Mouse (Mus musculus) intestine, embryonic 15.5 days (tissue): ENCODE results near the gene Fam229a. TPM values are rescaled to one million over a fixed set of nuclear protein-coding genes. Genes with fewer than 3 reads are reported as not detected.

Source experiments
- ATAC-seq: fragments of 200-750 bp; cut with Nextera tagmentation; 2 replicates; pipeline ENCODE4 v1.8.0; 2017; ENCODE audit warnings: moderate TSS enrichment, moderate library complexity
- H3K27ac ChIP-seq: fragments of 300-500 bp; sonication (generic); 2 replicates; pipeline ENCODE4 v1.5.1; 2015; ENCODE audit warnings: mild to moderate bottlenecking, inconsistent platforms
- H3K27me3 ChIP-seq: fragments of 300-500 bp; sonication (generic); replicated peaks from 2 replicates; pipeline ENCODE4 v1.6.1; 2015; ENCODE audit warnings: inconsistent platforms
- H3K36me3 ChIP-seq: fragments of 300-500 bp; sonication (generic); 2 replicates; pipeline ENCODE4 v1.6.1; 2015; ENCODE audit warnings: inconsistent platforms
- H3K4me1 ChIP-seq: fragments of 300-500 bp; sonication (generic); replicated peaks from 2 replicates; pipeline ENCODE4 v1.6.1; 2015; ENCODE audit warnings: inconsistent platforms
- H3K4me2 ChIP-seq: fragments of 300-500 bp; sonication (generic); replicated peaks from 2 replicates; pipeline ENCODE4 v1.6.1; 2015; ENCODE audit warnings: mild to moderate bottlenecking, inconsistent platforms
- H3K4me3 ChIP-seq: fragments of 300-500 bp; sonication (generic); replicated peaks from 2 replicates; pipeline ENCODE4 v1.5.1; 2015; ENCODE audit warnings: inconsistent platforms
- H3K9ac ChIP-seq: fragments of 300-500 bp; sonication (generic); 2 replicates; pipeline ENCODE4 v1.6.1; 2015; ENCODE audit warnings: inconsistent platforms
- H3K9me3 ChIP-seq: fragments of 300-500 bp; sonication (generic); 2 replicates; pipeline ENCODE4 v1.6.1; 2016; ENCODE audit warnings: inconsistent platforms
- WGBS: fragments of 180-500 bp; shearing (Covaris S2); methylation state at CpG from one replicate; pipeline ENCODE4 v1.1.7; 2015; 5-methylcytosine and 5-hydroxymethylcytosine counted together
- polyA plus RNA-seq: library from polyadenylated mRNA; unstranded; fragments of >200 nt; fragmentation: Nextera tagmentation; extraction: Ambion mirVana; gene quantifications from 2 replicates; pipeline ENCODE4 v1.2.1, GENCODE M21; 2015

Gene Fam229a
- polyA plus RNA-seq, 1 experiment from 2014 or later, result not detected

- peak; percentile 99 for ATAC-seq
Measured at GRCm38 (mm10) chr4:129461183-129461960, 29.6 kb upstream of the Fam229a start, which contains the start of gene Bsdc1. TSS of gene Bsdc1 (plus strand) at chr4:129461581.

GRCm38 (mm10) chr4:129462118-129462517 lies 28.9 kb upstream of the Fam229a start:
- 42% methylated on average over 3 of the region's 3 CpGs for WGBS
- Histone ChIP-seq H3K27ac (no peak overlapping the region), H3K4me3 (peak overlapping the region; percentile 92), H3K36me3 (peaks cover 16% of the 10 kb centered on the region; the same call in 1 of the 2 replicates), H3K9ac (peak overlapping the region; percentile 78), H3K9me3 (no peaks in the 10 kb centered on the region), H3K4me2 (peak overlapping the region; percentile 69), H3K4me1 (peaks cover 7% of the 10 kb centered on the region), H3K27me3 (no peaks in the 10 kb centered on the region)
- no peak for ATAC-seq

More at GRCm38 (mm10) chr4:129461183-129461960, 29.6 kb upstream of the Fam229a start, which contains the start of gene Bsdc1:
- peak within 1 kb of the TSS; percentile 92 for H3K4me3 ChIP-seq
- peaks cover 7% of the 10 kb centered on the region for H3K4me1 ChIP-seq
- H3K27ac ChIP-seq, result peak within 1 kb of the TSS; percentile 87
- H3K27me3 ChIP-seq, result no peaks in the 10 kb centered on the region
- peak within 1 kb of the TSS; percentile 74 for H3K4me2 ChIP-seq
- H3K9me3 ChIP-seq, result no peaks in the 10 kb centered on the region
- peak within 1 kb of the TSS; percentile 78 for H3K9ac ChIP-seq
- under 1% methylated on average over 46 of the region's 46 CpGs for WGBS
- H3K36me3 ChIP-seq, result peaks cover 9% of the 10 kb centered on the region; the same call in 1 of the 2 replicates

DNA sequence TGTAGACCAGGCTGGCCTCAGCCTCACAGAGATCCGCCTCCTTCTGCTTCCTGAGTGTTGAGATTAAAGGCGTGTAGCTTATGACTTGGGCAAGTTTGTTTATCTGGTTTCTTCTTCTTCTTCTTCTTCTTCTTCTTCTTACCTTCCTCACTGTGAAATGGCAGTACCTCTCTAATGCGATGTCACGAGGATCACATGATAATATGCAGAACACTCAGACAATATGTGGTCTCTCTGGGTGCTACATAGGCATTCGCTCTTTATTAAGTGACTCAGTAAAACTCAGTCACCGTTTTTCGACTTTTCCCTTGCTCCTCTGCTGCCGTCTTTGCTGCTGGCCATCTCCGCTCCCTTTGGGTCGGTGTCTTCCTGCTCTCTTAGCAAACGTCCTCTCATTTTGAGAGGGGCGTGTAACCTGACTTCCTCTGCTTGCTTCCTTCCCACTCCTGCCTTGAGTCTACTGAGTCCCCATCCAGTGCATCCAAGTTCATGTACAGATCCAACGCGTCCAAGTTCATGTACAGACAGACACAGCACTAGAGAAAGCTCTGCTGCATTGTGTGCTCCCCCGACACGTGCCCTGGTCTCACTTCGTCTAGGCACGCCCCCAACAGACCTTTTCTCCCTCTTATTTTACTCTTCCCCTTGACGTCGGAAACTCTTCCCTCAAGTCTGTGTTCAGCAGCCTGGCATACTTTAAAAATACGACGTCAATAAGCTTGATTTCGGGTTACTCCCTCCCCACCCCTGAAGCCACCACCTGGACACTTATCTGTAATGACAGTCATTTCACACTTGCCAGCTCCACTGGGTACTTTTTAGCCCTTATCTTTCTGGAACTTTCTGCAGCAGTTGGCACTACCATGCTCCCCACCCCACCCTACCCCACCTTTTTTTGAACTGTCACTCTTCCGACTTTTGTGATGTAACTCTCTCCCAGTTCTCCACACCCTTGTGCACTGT lies 27.6 kb upstream of the Fam229a start:
- ATAC-seq, result no peak
- H3K4me1 ChIP-seq, result peaks cover 7% of the 10 kb centered on the region
- no peak overlapping the region for H3K27ac ChIP-seq
- no peak overlapping the region for H3K4me2 ChIP-seq
- WGBS, result 87% methylated on average over 24 of the region's 24 CpGs
- H3K9me3 ChIP-seq, result no peaks in the 10 kb centered on the region
- no peaks in the 10 kb centered on the region for H3K27me3 ChIP-seq
- H3K9ac ChIP-seq, result no peak overlapping the region
- H3K36me3 ChIP-seq, result peaks cover 18% of the 10 kb centered on the region; the same call in 1 of the 2 replicates
- no peak overlapping the region for H3K4me3 ChIP-seq

GRCm38 (mm10) chr4:129464286-129464815 lies 26.6 kb upstream of the Fam229a start:
- H3K27me3 ChIP-seq, result no peaks in the 10 kb centered on the region
- H3K4me2 ChIP-seq, result no peak overlapping the region
- H3K9ac ChIP-seq, result no peak overlapping the region
- no peaks in the 10 kb centered on the region for H3K9me3 ChIP-seq
- no peak overlapping the region for H3K27ac ChIP-seq
- 87% methylated on average over 4 of the region's 4 CpGs for WGBS
- H3K4me1 ChIP-seq, result peaks cover 7% of the 10 kb centered on the region
- peaks cover 24% of the 10 kb centered on the region for H3K36me3 ChIP-seq
- no peak for ATAC-seq
- H3K4me3 ChIP-seq, result no peak overlapping the region

GRCm38 (mm10) chr4:129476047-129476446 lies 14.9 kb upstream of the Fam229a start:
- H3K27ac ChIP-seq, result no peak overlapping the region
- H3K4me3 ChIP-seq, result no peak overlapping the region
- no peaks in the 10 kb centered on the region for H3K9me3 ChIP-seq
- peaks cover 38% of the 10 kb centered on the region for H3K36me3 ChIP-seq
- no peaks in the 10 kb centered on the region for H3K27me3 ChIP-seq
- no peaks in the 10 kb centered on the region for H3K4me1 ChIP-seq
- 88% methylated on average over 11 of the region's 11 CpGs for WGBS
- H3K4me2 ChIP-seq, result no peak overlapping the region
- no peak for ATAC-seq
- H3K9ac ChIP-seq, result no peak overlapping the region

DNA sequence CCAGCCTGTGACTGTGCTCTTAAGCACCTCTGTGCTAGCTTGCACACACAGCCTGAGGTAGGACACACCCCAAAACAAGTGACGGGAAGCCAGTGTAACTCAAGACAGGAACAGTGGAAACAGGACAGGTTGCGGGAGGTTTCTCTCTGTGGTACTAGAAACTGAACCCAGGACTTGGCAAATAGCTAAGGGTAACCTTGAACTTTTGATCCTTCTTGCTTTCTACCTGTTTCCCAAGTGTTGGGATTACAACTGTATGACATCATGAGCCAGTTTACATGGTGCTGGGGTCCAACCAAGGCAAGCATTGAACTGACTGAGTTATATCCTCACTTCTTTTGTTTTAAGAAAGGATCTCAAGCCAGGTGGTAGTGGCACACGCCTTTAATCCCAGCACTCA lies 11.1 kb upstream of the Fam229a start:
- no peak overlapping the region for H3K4me3 ChIP-seq
- H3K36me3 ChIP-seq, result peaks cover 23% of the 10 kb centered on the region
- H3K9me3 ChIP-seq, result no peaks in the 10 kb centered on the region
- H3K27me3 ChIP-seq, result no peaks in the 10 kb centered on the region
- H3K4me2 ChIP-seq, result no peak overlapping the region
- no peak for ATAC-seq
- H3K27ac ChIP-seq, result no peak overlapping the region
- no peaks in the 10 kb centered on the region for H3K4me1 ChIP-seq
- no peak overlapping the region for H3K9ac ChIP-seq
- 90% methylated on average over 3 of the region's 3 CpGs for WGBS

DNA sequence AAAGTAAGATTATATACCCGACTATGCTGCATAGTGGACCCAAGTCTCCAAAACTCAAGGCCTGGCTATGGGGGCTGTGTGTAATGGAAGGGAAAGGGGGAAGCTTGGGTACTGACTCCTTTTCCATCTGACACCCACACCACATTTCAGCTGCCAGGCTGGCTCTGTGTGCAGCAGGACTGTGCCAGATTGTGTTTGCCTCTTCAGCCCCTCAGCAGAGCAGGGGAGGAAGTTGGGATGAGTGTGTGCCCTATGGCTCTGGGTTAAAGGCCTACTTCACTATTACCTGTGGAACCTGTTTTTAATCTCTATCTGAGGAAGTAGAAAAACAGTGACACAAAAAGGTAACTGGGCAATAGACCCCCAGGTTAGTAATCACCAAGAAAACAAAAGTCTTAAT lies 9.9 kb upstream of the Fam229a start:
- no peak overlapping the region for H3K9ac ChIP-seq
- 0 out of 2 replicates have a peak, but pooled peaks have one; percentile 49 for ATAC-seq
- no peaks in the 10 kb centered on the region for H3K9me3 ChIP-seq
- WGBS, result 88% methylated on average over 1 of the region's 1 CpGs
- peaks cover 25% of the 10 kb centered on the region for H3K36me3 ChIP-seq
- no peaks in the 10 kb centered on the region for H3K4me1 ChIP-seq
- no peaks in the 10 kb centered on the region for H3K27me3 ChIP-seq
- H3K27ac ChIP-seq, result no peak overlapping the region
- H3K4me2 ChIP-seq, result no peak overlapping the region
- H3K4me3 ChIP-seq, result no peak overlapping the region

DNA sequence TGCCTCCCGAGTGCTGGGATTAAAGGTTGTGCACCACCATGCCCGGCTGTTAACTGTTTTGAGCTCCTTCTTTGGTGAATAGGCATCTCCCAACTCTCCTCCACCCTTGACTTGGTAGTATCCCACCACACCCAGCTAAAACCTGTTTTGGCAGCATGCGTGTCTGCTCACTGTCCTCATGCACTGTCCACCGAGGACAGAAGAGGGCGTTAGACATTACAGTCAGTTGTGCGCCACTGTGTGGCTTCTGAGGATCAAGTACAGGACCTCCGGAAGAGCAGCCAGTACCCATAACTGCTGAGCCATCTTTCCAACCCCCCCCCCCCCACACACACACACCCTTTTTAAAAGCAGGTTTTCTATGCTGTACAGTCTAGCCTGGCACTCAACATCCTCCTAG lies 3.7 kb downstream of the Fam229a start:
- H3K27me3 ChIP-seq, result peaks cover 13% of the 10 kb centered on the region
- H3K4me2 ChIP-seq, result no peak overlapping the region
- no peaks in the 10 kb centered on the region for H3K36me3 ChIP-seq
- no peak overlapping the region for H3K4me3 ChIP-seq
- H3K27ac ChIP-seq, result no peak overlapping the region
- 64% methylated on average over 7 of the region's 7 CpGs for WGBS
- H3K4me1 ChIP-seq, result peaks cover 16% of the 10 kb centered on the region
- H3K9ac ChIP-seq, result no peak overlapping the region
- no peak for ATAC-seq
- no peaks in the 10 kb centered on the region for H3K9me3 ChIP-seq

- no peaks in the 10 kb centered on the region for H3K9me3 ChIP-seq
- H3K9ac ChIP-seq, result 0 out of 2 replicates have a peak overlapping the region, but pooled peaks have one; percentile 23
- WGBS, result 33% methylated on average over 16 of the region's 16 CpGs
- peak overlapping the region; percentile 27 for H3K4me2 ChIP-seq
- H3K27ac ChIP-seq, result peak overlapping the region; percentile 37; the same call in 1 of the 2 replicates
- H3K36me3 ChIP-seq, result no peaks in the 10 kb centered on the region
- no peak overlapping the region for H3K4me3 ChIP-seq
- peaks cover 8% of the 10 kb centered on the region for H3K27me3 ChIP-seq
- no peak for ATAC-seq
- peaks cover 16% of the 10 kb centered on the region for H3K4me1 ChIP-seq
Measured at GRCm38 (mm10) chr4:129495672-129496562, 4.9 kb downstream of the Fam229a start.

DNA sequence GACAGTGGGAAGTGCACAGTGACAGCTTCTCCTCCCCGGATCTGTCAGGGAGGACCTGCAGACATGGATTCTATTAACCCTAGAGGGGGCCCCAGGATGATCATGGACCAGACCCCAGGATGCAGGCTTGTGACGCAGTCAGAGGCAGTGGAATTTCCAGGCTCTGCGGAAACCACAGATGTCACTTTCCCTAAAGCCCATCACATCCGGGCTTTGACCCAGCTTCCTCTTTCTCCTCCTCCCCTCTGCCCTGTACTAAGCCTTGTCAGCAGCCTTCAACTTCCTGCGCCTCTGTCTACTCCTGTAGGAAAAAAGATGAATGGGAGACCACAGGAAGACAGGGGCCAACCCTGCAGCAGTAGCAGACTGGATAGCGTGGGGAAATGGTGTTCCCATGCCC lies 5.6 kb downstream of the Fam229a start:
- no peak for ATAC-seq
- 0 out of 2 replicates have a peak overlapping the region, but pooled peaks have one; percentile 23 for H3K9ac ChIP-seq
- no peak overlapping the region for H3K4me3 ChIP-seq

DNA sequence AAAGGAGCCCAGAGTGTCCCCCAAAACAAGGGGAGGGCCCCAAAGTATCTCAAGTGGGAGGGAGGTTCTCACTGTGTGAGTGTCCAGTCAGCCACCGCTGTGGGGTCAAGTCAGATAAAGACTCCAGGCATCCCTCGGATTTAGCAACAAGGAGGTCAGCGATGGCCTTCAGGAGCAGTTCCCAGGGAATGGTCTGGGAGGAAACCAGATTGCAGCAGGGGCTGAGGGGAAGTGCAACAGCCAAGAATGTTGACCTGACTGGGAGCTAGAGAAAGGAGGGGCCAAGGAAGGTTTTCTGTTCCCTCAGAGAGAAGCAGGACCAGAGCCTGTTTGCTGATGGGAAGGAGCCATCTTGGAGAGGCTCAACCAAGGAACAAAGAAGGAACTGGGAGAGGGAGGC lies 8.0 kb downstream of the Fam229a start:
- no peak for ATAC-seq
- H3K4me1 ChIP-seq, result peaks cover 31% of the 10 kb centered on the region
- H3K27ac ChIP-seq, result no peak overlapping the region
- no peaks in the 10 kb centered on the region for H3K9me3 ChIP-seq
- no peak overlapping the region for H3K4me3 ChIP-seq
- H3K36me3 ChIP-seq, result no peaks in the 10 kb centered on the region
- no peaks in the 10 kb centered on the region for H3K27me3 ChIP-seq
- H3K9ac ChIP-seq, result no peak overlapping the region
- H3K4me2 ChIP-seq, result no peak overlapping the region
- 67% methylated on average over 3 of the region's 3 CpGs for WGBS

More for the DNA sequence above, 5.6 kb downstream of the Fam229a start:
- peaks cover 1% of the 10 kb centered on the region for H3K27me3 ChIP-seq
- no peaks in the 10 kb centered on the region for H3K9me3 ChIP-seq
- no peaks in the 10 kb centered on the region for H3K36me3 ChIP-seq
- peak overlapping the region; percentile 37; the same call in 1 of the 2 replicates for H3K27ac ChIP-seq
- peak overlapping the region; percentile 27 for H3K4me2 ChIP-seq
- 33% methylated on average over 6 of the region's 6 CpGs for WGBS
- peaks cover 13% of the 10 kb centered on the region for H3K4me1 ChIP-seq
